Mouse (Mus musculus): Measurements from ENCODE around the gene Slc22a20. TPM values are rescaled to one million over a fixed set of nuclear protein-coding genes. Genes with fewer than 3 reads are reported as not detected.

The Slc22a20 gene
- polyA plus RNA-seq, 1 experiment from 2014 or later: not detected

Other genes with a start within 250 kb of the Slc22a20 start
- 7.1 and 9.5 TPM in 2 replicates for gene Ltbp3, start 245.2 kb downstream of the Slc22a20 start, polyA plus RNA-seq (2015; fragmentation: Nextera tagmentation; extraction: Ambion mirVana)
- gene Scyl1, start 214.7 kb downstream of the Slc22a20 start, polyA plus RNA-seq (2015; fragmentation: Nextera tagmentation; extraction: Ambion mirVana): 64.9 and 70.0 TPM in 2 replicates
- gene Frmd8, start 110.9 kb downstream of the Slc22a20 start, polyA plus RNA-seq (2015; fragmentation: Nextera tagmentation; extraction: Ambion mirVana): 16.8 and 19.0 TPM in 2 replicates
- 1.4 and 2.0 TPM in 2 replicates for gene Slc25a45, start 108.3 kb downstream of the Slc22a20 start, polyA plus RNA-seq (2015; fragmentation: Nextera tagmentation; extraction: Ambion mirVana)
- 16.4 and 16.9 TPM in 2 replicates for gene Tigd3, start 92.0 kb downstream of the Slc22a20 start, polyA plus RNA-seq (2015; fragmentation: Nextera tagmentation; extraction: Ambion mirVana)
- gene Dpf2, start 73.1 kb downstream of the Slc22a20 start, polyA plus RNA-seq (2015; fragmentation: Nextera tagmentation; extraction: Ambion mirVana): 157 and 158 TPM in 2 replicates
- gene Cdc42ep2, start 61.3 kb downstream of the Slc22a20 start, polyA plus RNA-seq (2015; fragmentation: Nextera tagmentation; extraction: Ambion mirVana): 7.5 and 7.8 TPM in 2 replicates
- gene Pola2, start 21.9 kb downstream of the Slc22a20 start, polyA plus RNA-seq (2015; fragmentation: Nextera tagmentation; extraction: Ambion mirVana): 31.6 and 32.1 TPM in 2 replicates
- gene Capn1, start 29.8 kb upstream of the Slc22a20 start, polyA plus RNA-seq (2015; fragmentation: Nextera tagmentation; extraction: Ambion mirVana): 1.9 and 2.3 TPM in 2 replicates
- gene Syvn1, start 60.4 kb upstream of the Slc22a20 start, polyA plus RNA-seq (2015; fragmentation: Nextera tagmentation; extraction: Ambion mirVana): 27.8 and 33.8 TPM in 2 replicates
- gene Mrpl49, start 71.6 kb upstream of the Slc22a20 start, polyA plus RNA-seq (2015; fragmentation: Nextera tagmentation; extraction: Ambion mirVana): 73.7 and 74.7 TPM in 2 replicates
- 632 and 647 TPM in 2 replicates for gene Fau, start 71.7 kb upstream of the Slc22a20 start, polyA plus RNA-seq (2015; fragmentation: Nextera tagmentation; extraction: Ambion mirVana)
- 27.4 and 33.1 TPM in 2 replicates for gene Znhit2, start 75.0 kb upstream of the Slc22a20 start, polyA plus RNA-seq (2015; fragmentation: Nextera tagmentation; extraction: Ambion mirVana)
- gene Tm7sf2, start 82.2 kb upstream of the Slc22a20 start, polyA plus RNA-seq (2015; fragmentation: Nextera tagmentation; extraction: Ambion mirVana): 44.1 and 45.9 TPM in 2 replicates
- gene Vps51, start 91.1 kb upstream of the Slc22a20 start, polyA plus RNA-seq (2015; fragmentation: Nextera tagmentation; extraction: Ambion mirVana): 90.8 and 91.4 TPM in 2 replicates
- not detected in 2 replicates for gene Tmem262, start 93.9 kb upstream of the Slc22a20 start, polyA plus RNA-seq (2015; fragmentation: Nextera tagmentation; extraction: Ambion mirVana)
- 2.4 TPM in 2 replicates for gene Gm28374, start 96.1 kb upstream of the Slc22a20 start, polyA plus RNA-seq (2015; fragmentation: Nextera tagmentation; extraction: Ambion mirVana)
- 83.3 and 84.8 TPM in 2 replicates for gene Zfpl1, start 98.8 kb upstream of the Slc22a20 start, polyA plus RNA-seq (2015; fragmentation: Nextera tagmentation; extraction: Ambion mirVana)
- 19.1 and 19.3 TPM in 2 replicates for gene Cdca5, start 98.8 kb upstream of the Slc22a20 start, polyA plus RNA-seq (2015; fragmentation: Nextera tagmentation; extraction: Ambion mirVana)
- gene AC131692.1, start 108.3 kb upstream of the Slc22a20 start, polyA plus RNA-seq (2015; fragmentation: Nextera tagmentation; extraction: Ambion mirVana): not detected in 2 replicates
- gene Naaladl1, start 119.6 kb upstream of the Slc22a20 start, polyA plus RNA-seq (2015; fragmentation: Nextera tagmentation; extraction: Ambion mirVana): 0.52 and 0.58 TPM in 2 replicates
- 35.1 and 41.8 TPM in 2 replicates for gene Sac3d1, start 132.5 kb upstream of the Slc22a20 start, polyA plus RNA-seq (2015; fragmentation: Nextera tagmentation; extraction: Ambion mirVana)
- gene Snx15, start 142.2 kb upstream of the Slc22a20 start, polyA plus RNA-seq (2015; fragmentation: Nextera tagmentation; extraction: Ambion mirVana): 42.3 and 44.4 TPM in 2 replicates
- gene Batf2, start 154.8 kb upstream of the Slc22a20 start, polyA plus RNA-seq (2015; fragmentation: Nextera tagmentation; extraction: Ambion mirVana): 0.27 TPM in 1 of 2 replicates, not detected in the other
- gene Arl2, start 155.4 kb upstream of the Slc22a20 start, polyA plus RNA-seq (2015; fragmentation: Nextera tagmentation; extraction: Ambion mirVana): 115 and 118 TPM in 2 replicates
- gene Majin, start 198.2 kb upstream of the Slc22a20 start, polyA plus RNA-seq (2015; fragmentation: Nextera tagmentation; extraction: Ambion mirVana): not detected in 2 replicates
- not detected in 2 replicates for gene Gpha2, start 240.2 kb upstream of the Slc22a20 start, polyA plus RNA-seq (2015; fragmentation: Nextera tagmentation; extraction: Ambion mirVana)
- gene Ppp2r5b, start 249.7 kb upstream of the Slc22a20 start, polyA plus RNA-seq (2015; fragmentation: Nextera tagmentation; extraction: Ambion mirVana): 78.4 and 84.8 TPM in 2 replicates